Mouse (Mus musculus) MEL (cell line): ENCODE measurements at regions not wholly inside any gene's neighbourhood (a gene's known extent, or its start where the extent isn't known, plus 50 kb on each side); places are given as distances from the start of the nearest gene placed in this dataset.

Experiments
- CTCF ChIP-seq, 3 experiments: IDR thresholded peaks in 2 of 3; conservative IDR thresholded peaks in 1 of 3; 2 replicates each; pipeline ENCODE4 v1.5.1; 2011 to 2012; ENCODE audit warnings: low read length in 3 of 3, low read depth in 2 of 3, mild to moderate bottlenecking in 2 of 3, improper control_type of control experiment in 1 of 3, inconsistent platforms in 1 of 3, mixed read lengths in 1 of 3, moderate library complexity in 1 of 3; ENCODE audit not compliant: control insufficient read depth in 1 of 3, insufficient read depth in 1 of 3, poor library complexity in 1 of 3, severe bottlenecking in 1 of 3
- GABPA ChIP-seq: IDR thresholded peaks from 2 replicates; pipeline ENCODE4 v1.6.1; 2012; ENCODE audit warnings: low read depth, mild to moderate bottlenecking, inconsistent platforms, low read length, improper control_type of control experiment, moderate library complexity
- MAZ ChIP-seq: IDR thresholded peaks from 2 replicates; pipeline ENCODE4 v1.6.1; 2012; ENCODE audit warnings: low read depth, mild to moderate bottlenecking, inconsistent platforms, low read length, improper control_type of control experiment
- MYC ChIP-seq: IDR thresholded peaks from 2 replicates; pipeline ENCODE4 v1.6.1; 2011; ENCODE audit warnings: low read depth, mild to moderate bottlenecking, low read length, improper control_type of control experiment, moderate library complexity
- POLR2A ChIP-seq, 2 experiments: IDR thresholded peaks; 2 replicates each; pipeline ENCODE4 v1.6.1; 2011 to 2012; ENCODE audit warnings: low read length in 2 of 2, mild to moderate bottlenecking in 2 of 2, control low read depth in 1 of 2, improper control_type of control experiment in 1 of 2, low read depth in 1 of 2, moderate library complexity in 1 of 2; ENCODE audit not compliant: control insufficient read depth in 1 of 2, insufficient read depth in 1 of 2, poor library complexity in 1 of 2
- RAD21 ChIP-seq: IDR thresholded peaks from 2 replicates; pipeline ENCODE4 v1.6.1; 2011; ENCODE audit warnings: mild to moderate bottlenecking, low read depth, low read length, improper control_type of control experiment
- USF2 ChIP-seq, 2 experiments: IDR thresholded peaks; 2 replicates each; pipeline ENCODE4 v1.6.1; 2011 to 2012; ENCODE audit warnings: improper control_type of control experiment in 2 of 2, low read length in 2 of 2, borderline replicate concordance in 1 of 2, inconsistent platforms in 1 of 2, low read depth in 1 of 2, mild to moderate bottlenecking in 1 of 2; ENCODE audit not compliant: insufficient read depth in 1 of 2

DNA sequence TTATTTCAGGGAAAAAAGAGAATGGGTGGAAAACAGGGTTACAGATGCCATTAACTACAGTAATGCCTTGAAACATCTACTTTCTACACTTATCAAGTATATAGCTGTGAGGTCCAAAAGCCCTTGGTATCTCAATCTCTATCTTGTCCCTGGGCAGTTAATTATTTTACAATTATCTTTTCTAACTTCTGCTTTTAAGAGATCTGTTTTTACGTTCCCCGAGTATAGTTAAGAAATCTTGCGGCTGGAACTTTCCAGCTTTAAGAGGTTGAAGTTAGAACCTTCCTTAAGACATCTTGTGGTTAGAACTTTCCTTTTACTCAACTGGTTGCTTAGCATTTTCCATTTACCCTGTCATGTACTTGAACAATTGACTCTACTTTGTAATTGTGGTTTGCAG is 1275.0 kb upstream of the Alcam start:
- no peak for TF ChIP-seq POLR2A (IDR thresholded peaks at IDR 0.05; ENCODE audit: control insufficient read depth in 1 of 2, insufficient read depth in 1 of 2, low read depth in 1 of 2, low read length in 2 of 2, poor library complexity in 1 of 2)
- TF ChIP-seq CTCF (IDR thresholded peaks at IDR 0.05 in 2 of 3, conservative IDR thresholded peaks at IDR 0.05 in 1 of 3; ENCODE audit: control insufficient read depth in 1 of 3, insufficient read depth in 1 of 3, low read depth in 2 of 3, low read length in 3 of 3, poor library complexity in 1 of 3, severe bottlenecking in 1 of 3), result no peak
- no peak for TF ChIP-seq MAZ
- no peak for TF ChIP-seq GABPA
- no peak for TF ChIP-seq USF2 (IDR thresholded peaks at IDR 0.05; ENCODE audit: borderline replicate concordance in 1 of 2, insufficient read depth in 1 of 2, low read depth in 1 of 2, low read length in 2 of 2)
- TF ChIP-seq MYC, result no peak
- no peak for TF ChIP-seq RAD21
